Mouse (Mus musculus) heart, embryonic 16.5 days (tissue): ENCODE data around the gene Proser3. TPM values are rescaled to one million over a fixed set of nuclear protein-coding genes. Genes with fewer than 3 reads are reported as not detected.
A peak's percentile ranks its signal among the peaks of the same experiment; 100 is the strongest.

ENCODE experiments used
- ATAC-seq: fragments of 200-750 bp; cut with Nextera tagmentation; replicated peaks from 2 replicates; pipeline ENCODE4 v1.8.0; 2017; ENCODE audit warnings: moderate number of reproducible peaks; ENCODE audit not compliant: insufficient read depth, low FRiP score; ENCODE audit errors: extremely low read depth
- H3K27ac ChIP-seq: fragments of 300-500 bp; sonication (generic); 2 replicates; pipeline ENCODE4 v1.5.1; 2014; ENCODE audit warnings: mild to moderate bottlenecking, low read length, control low read depth, moderate library complexity
- H3K27me3 ChIP-seq: fragments of 300-500 bp; sonication (generic); 2 replicates; pipeline ENCODE4 v1.6.1; 2014; ENCODE audit warnings: low read length, mixed read lengths; ENCODE audit not compliant: control insufficient read depth, insufficient read depth
- H3K36me3 ChIP-seq: fragments of 300-500 bp; sonication (generic); 2 replicates; pipeline ENCODE4 v1.6.1; 2014; ENCODE audit not compliant: control insufficient read depth, insufficient read depth
- H3K4me1 ChIP-seq: fragments of 300-500 bp; sonication (generic); 2 replicates; pipeline ENCODE4 v1.6.1; 2014; ENCODE audit warnings: low read length, mixed read lengths; ENCODE audit not compliant: control insufficient read depth, insufficient read depth
- H3K4me2 ChIP-seq: fragments of 300-500 bp; sonication (generic); 2 replicates; pipeline ENCODE4 v1.6.1; 2014; ENCODE audit warnings: low read depth, mild to moderate bottlenecking, control low read depth, low read length
- H3K4me3 ChIP-seq: fragments of 300-500 bp; sonication (generic); 2 replicates; pipeline ENCODE4 v1.5.1; 2014; ENCODE audit warnings: mild to moderate bottlenecking, control low read depth, low read length
- H3K9ac ChIP-seq: fragments of 300-500 bp; sonication (generic); 2 replicates; pipeline ENCODE4 v1.6.1; 2014; ENCODE audit warnings: low read length, control low read depth
- H3K9me3 ChIP-seq: fragments of 300-500 bp; sonication (generic); replicated peaks from 2 replicates; pipeline ENCODE4 v1.6.1; 2016; ENCODE audit warnings: low read length; ENCODE audit not compliant: control insufficient read depth
- WGBS: fragments of 180-500 bp; shearing (Covaris S2); extraction: QIAGEN DNeasy Blood & Tissue Kit; methylation state at CpG from one replicate; pipeline ENCODE4 v1.1.7; 2014; 5-methylcytosine and 5-hydroxymethylcytosine counted together
- polyA plus RNA-seq: library from polyadenylated mRNA; unstranded; fragments of >200 nt; fragmentation: Nextera tagmentation; extraction: Ambion mirVana; gene quantifications from 2 replicates; pipeline ENCODE4 v1.2.1, GENCODE M21; 2015

The Proser3 gene
- polyA plus RNA-seq, 1 experiment from 2014 or later = 6.6 TPM

GRCm38 (mm10) chr7:30553810-30554584, 1.9 kb upstream of the Proser3 start:
- Histone ChIP-seq H3K9ac (peak overlapping the region; percentile 88), H3K27ac (peak overlapping the region; percentile 100), H3K9me3 (no peaks in the 10 kb centered on the region), H3K4me1 (peaks cover 27% of the 10 kb centered on the region), H3K4me3 (peak overlapping the region; percentile 68), H3K4me2 (peak overlapping the region; percentile 99), H3K36me3 (peaks cover 34% of the 10 kb centered on the region), H3K27me3 (no peaks in the 10 kb centered on the region)
- WGBS = 81% methylated on average over 22 of the region's 22 CpGs
- no peak for ATAC-seq

DNA sequence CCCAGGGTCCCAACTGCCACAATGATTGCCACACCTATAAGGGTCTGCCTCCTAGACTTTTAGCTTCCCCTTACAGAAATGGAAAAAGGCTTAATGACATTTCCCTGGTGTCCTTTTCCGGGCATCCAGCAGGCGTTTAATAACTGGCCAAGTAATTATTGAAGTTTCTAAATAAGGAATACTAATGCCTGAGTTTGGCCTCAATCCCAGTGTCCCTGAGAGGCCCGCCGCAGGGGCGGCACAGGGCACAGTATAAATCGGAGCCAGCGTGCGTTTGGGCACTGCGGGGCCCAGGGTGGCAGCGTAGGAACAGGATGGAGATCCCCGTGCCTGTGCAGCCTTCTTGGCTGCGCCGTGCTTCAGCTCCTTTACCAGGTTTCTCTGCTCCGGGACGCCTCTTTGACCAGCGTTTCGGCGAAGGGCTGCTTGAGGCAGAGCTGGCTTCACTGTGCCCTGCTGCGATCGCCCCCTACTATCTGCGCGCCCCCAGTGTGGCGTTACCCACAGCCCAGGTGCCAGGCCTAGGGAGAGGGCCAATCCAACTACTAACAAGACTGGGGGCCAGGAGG, 1.0 kb upstream of the Proser3 start:
- 3% methylated on average over 23 of the region's 23 CpGs for WGBS
- peak overlapping the region; percentile 100 for H3K27ac ChIP-seq
- ATAC-seq = peak; percentile 21; the same call in 1 of the 2 replicates
- H3K4me2 ChIP-seq = peak overlapping the region; percentile 99
- peaks cover 18% of the 10 kb centered on the region for H3K4me1 ChIP-seq
- no peaks in the 10 kb centered on the region for H3K27me3 ChIP-seq
- H3K36me3 ChIP-seq = peaks cover 39% of the 10 kb centered on the region
- peak overlapping the region; percentile 68 for H3K4me3 ChIP-seq
- H3K9ac ChIP-seq = peak overlapping the region; percentile 88
- no peaks in the 10 kb centered on the region for H3K9me3 ChIP-seq

- Histone ChIP-seq H3K4me3 (peak overlapping the region; percentile 68), H3K9me3 (no peaks in the 10 kb centered on the region), H3K27ac (peak overlapping the region; percentile 100), H3K9ac (peak overlapping the region; percentile 74), H3K36me3 (peaks cover 31% of the 10 kb centered on the region), H3K4me2 (peak overlapping the region; percentile 99), H3K27me3 (no peaks in the 10 kb centered on the region), H3K4me1 (peaks cover 16% of the 10 kb centered on the region)
- 3% methylated on average over 10 of the region's 10 CpGs for WGBS
- peak; percentile 61 for ATAC-seq
These were observed 526 bp downstream of the Proser3 start for GRCm38 (mm10) chr7:30551445-30552101.

DNA sequence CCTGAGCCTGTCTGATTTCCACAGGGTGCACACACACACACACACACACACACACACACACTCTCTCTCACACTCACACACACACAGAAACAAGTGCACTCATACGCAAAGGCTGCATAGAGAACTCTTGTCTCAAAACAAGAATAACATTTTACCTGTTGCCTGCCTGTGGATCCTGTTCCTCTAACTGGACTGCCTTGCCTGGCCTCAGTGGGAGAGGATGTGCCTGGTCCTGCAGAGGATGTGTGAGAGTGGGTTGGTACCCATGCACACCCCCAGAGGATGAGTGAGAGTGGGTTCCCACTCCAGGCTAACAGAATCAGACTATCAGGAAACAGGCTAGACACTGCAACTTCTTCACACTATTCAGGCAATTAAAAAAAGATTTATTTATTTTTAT, 1.5 kb downstream of the Proser3 start:
- Histone ChIP-seq H3K36me3 (peaks cover 28% of the 10 kb centered on the region), H3K27me3 (no peaks in the 10 kb centered on the region), H3K9ac (no peak overlapping the region), H3K9me3 (no peaks in the 10 kb centered on the region), H3K4me2 (no peak overlapping the region), H3K4me1 (peaks cover 16% of the 10 kb centered on the region), H3K4me3 (no peak overlapping the region), H3K27ac (no peak overlapping the region)
- 100% methylated on average over 1 of the region's 1 CpGs for WGBS
- ATAC-seq = no peak

- Histone ChIP-seq H3K27ac (no peak overlapping the region), H3K27me3 (no peaks in the 10 kb centered on the region), H3K9me3 (no peaks in the 10 kb centered on the region), H3K4me1 (peaks cover 16% of the 10 kb centered on the region), H3K4me3 (no peak overlapping the region), H3K4me2 (no peak overlapping the region), H3K9ac (no peak overlapping the region), H3K36me3 (peaks cover 21% of the 10 kb centered on the region)
- no peak for ATAC-seq
- WGBS = 80% methylated on average over 2 of the region's 2 CpGs
These were observed 2.2 kb downstream of the Proser3 start for GRCm38 (mm10) chr7:30549880-30550279.

DNA sequence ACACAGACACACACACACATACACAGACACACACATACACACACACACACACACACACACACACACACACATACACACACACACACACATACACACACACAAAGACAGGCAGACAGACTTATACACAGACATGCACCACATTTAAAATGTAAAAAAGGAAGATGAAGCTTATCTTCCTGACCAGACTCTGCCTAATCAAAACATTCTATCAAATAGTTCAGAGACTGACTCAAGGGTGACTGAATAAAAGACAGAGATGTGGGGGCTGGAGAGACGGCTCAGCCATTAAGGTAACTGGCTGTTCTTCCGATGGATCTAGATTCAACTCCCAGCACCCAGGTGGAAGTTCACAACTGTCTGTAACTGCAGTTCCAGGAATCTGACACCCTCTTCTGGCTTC, 7.8 kb downstream of the Proser3 start:
- H3K36me3 ChIP-seq = peaks cover 22% of the 10 kb centered on the region
- H3K4me1 ChIP-seq = no peaks in the 10 kb centered on the region
- H3K27ac ChIP-seq = no peak overlapping the region
- no peaks in the 10 kb centered on the region for H3K9me3 ChIP-seq
- WGBS = 78% methylated on average over 2 of the region's 2 CpGs
- H3K9ac ChIP-seq = no peak overlapping the region
- ATAC-seq = no peak
- H3K4me2 ChIP-seq = no peak overlapping the region
- H3K27me3 ChIP-seq = no peaks in the 10 kb centered on the region
- H3K4me3 ChIP-seq = no peak overlapping the region

GRCm38 (mm10) chr7:30540572-30540971, 11.5 kb downstream of the Proser3 start:
- no peaks in the 10 kb centered on the region for H3K9me3 ChIP-seq
- WGBS = 89% methylated on average over 7 of the region's 7 CpGs
- no peaks in the 10 kb centered on the region for H3K27me3 ChIP-seq
- no peak overlapping the region for H3K9ac ChIP-seq
- no peak overlapping the region for H3K4me3 ChIP-seq
- no peak for ATAC-seq
- no peak overlapping the region for H3K27ac ChIP-seq
- H3K4me2 ChIP-seq = no peak overlapping the region
- H3K4me1 ChIP-seq = peaks cover under 1% of the 10 kb centered on the region; the same call in 1 of the 2 replicates
- H3K36me3 ChIP-seq = peaks cover 8% of the 10 kb centered on the region

DNA sequence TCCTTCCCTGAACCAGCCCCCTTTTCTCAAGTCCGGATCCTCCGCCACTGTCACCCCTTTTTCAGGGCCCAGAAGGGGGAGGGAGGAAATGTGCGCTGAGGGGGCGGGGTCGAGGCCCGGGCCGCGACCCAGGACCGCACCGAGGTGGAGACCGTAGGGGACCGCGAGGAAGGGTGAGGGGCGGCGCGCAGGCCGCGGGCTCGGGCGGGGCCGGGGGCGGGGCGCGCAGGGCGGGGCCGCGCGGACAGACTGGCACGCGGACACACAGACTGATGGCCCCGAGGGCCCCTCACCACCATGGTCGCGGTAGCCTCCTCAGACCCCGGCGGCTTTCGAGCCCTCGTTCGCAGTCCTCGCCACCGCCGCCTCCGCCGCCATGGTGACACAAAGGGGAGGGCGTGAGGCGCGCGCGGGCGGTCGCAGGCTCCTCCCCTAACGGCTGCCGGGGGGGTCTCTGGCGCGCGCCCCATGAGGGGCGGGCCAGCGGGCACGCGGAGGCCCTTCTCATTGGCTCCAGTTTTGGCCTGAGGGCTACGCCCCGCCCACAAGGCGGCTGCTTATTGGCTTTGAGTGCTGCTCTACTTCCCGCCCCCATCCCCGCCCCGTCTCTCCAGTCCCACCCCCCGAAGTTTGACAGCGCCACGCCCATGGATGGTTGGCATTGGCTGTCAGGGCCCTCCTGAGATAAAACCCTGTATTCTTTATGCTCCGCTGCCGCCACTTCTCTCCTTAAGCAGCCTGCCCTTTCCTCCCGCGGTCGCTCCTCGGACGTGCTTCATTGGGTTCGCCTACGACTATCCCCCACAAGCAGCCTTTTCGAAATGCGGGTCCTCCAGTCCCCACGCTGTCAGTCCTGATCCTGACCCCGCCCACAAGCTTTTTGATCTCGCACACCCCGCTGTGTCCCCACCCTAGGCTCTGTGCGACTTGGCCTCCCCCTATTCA, 17.2 kb downstream of the Proser3 start, which contains the start of gene Arhgap33:
TSS of gene Arhgap33 (minus strand) at position 428 of the 945 bp plus-strand sequence.
- WGBS = 0% methylated on average over 64 of the region's 84 CpGs
- Histone ChIP-seq H3K9ac (peak within 1 kb of the TSS; percentile 75), H3K27ac (peak within 1 kb of the TSS; percentile 60), H3K9me3 (no peaks in the 10 kb centered on the region), H3K4me3 (peak within 1 kb of the TSS; percentile 67), H3K36me3 (peaks cover 6% of the 10 kb centered on the region), H3K4me1 (peaks cover 23% of the 10 kb centered on the region), H3K4me2 (peak within 1 kb of the TSS; percentile 94), H3K27me3 (no peaks in the 10 kb centered on the region)
- ATAC-seq = peak; percentile 92
